Mouse (Mus musculus) limb, embryonic 15.5 days (tissue): Measurements from ENCODE around the gene Il31ra. TPM values are rescaled to one million over a fixed set of nuclear protein-coding genes. Genes with fewer than 3 reads are reported as not detected.

Source experiments
- ATAC-seq: fragments of 200-750 bp; cut with Nextera tagmentation; 2 replicates; pipeline ENCODE4 v1.8.0; 2017; ENCODE audit warnings: low read depth, moderate TSS enrichment; ENCODE audit not compliant: insufficient number of reproducible peaks, low FRiP score, low TSS enrichment
- H3K27ac ChIP-seq: fragments of 300-500 bp; sonication (generic); 2 replicates; pipeline ENCODE4 v1.5.1; 2015; ENCODE audit warnings: moderate library complexity, mild to moderate bottlenecking, inconsistent platforms
- H3K27me3 ChIP-seq: fragments of 300-500 bp; sonication (generic); 2 replicates; pipeline ENCODE4 v1.6.1; 2015; ENCODE audit warnings: inconsistent platforms
- H3K36me3 ChIP-seq: fragments of 300-500 bp; sonication (generic); 2 replicates; pipeline ENCODE4 v1.6.1; 2015; ENCODE audit warnings: inconsistent platforms
- H3K4me1 ChIP-seq: fragments of 300-500 bp; sonication (generic); 2 replicates; pipeline ENCODE4 v1.6.1; 2015; ENCODE audit warnings: inconsistent platforms
- H3K4me2 ChIP-seq: fragments of 300-500 bp; sonication (generic); 2 replicates; pipeline ENCODE4 v1.6.1; 2015; ENCODE audit warnings: mild to moderate bottlenecking, inconsistent platforms
- H3K4me3 ChIP-seq: fragments of 300-500 bp; sonication (generic); 2 replicates; pipeline ENCODE4 v1.5.1; 2015; ENCODE audit warnings: mild to moderate bottlenecking, inconsistent platforms
- H3K9ac ChIP-seq: fragments of 300-500 bp; sonication (generic); 2 replicates; pipeline ENCODE4 v1.6.1; 2015; ENCODE audit warnings: inconsistent platforms
- H3K9me3 ChIP-seq: fragments of 300-500 bp; sonication (generic); 2 replicates; pipeline ENCODE4 v1.6.1; 2016; ENCODE audit warnings: inconsistent platforms
- WGBS: fragments of 180-500 bp; shearing (Covaris S2); methylation state at CpG from one replicate; pipeline ENCODE4 v1.1.7; 2015; 5-methylcytosine and 5-hydroxymethylcytosine counted together
- polyA plus RNA-seq: library from polyadenylated mRNA; unstranded; fragments of >200 nt; fragmentation: Nextera tagmentation; extraction: Ambion mirVana; gene quantifications from 2 replicates; pipeline ENCODE4 v1.2.1, GENCODE M21; 2015

Il31ra gene
- polyA plus RNA-seq, 1 experiment from 2014 or later: 0.45 TPM

GRCm38 (mm10) chr13:112473757-112474755, 120.1 kb downstream of the Il31ra start:
- 66% methylated on average over 21 of the region's 21 CpGs for WGBS
- H3K36me3 ChIP-seq: peaks cover 18% of the 10 kb centered on the region
- no peaks in the 10 kb centered on the region for H3K4me1 ChIP-seq
- H3K9ac ChIP-seq: no peak overlapping the region
- H3K27me3 ChIP-seq: no peaks in the 10 kb centered on the region
- no peaks in the 10 kb centered on the region for H3K9me3 ChIP-seq
- H3K4me2 ChIP-seq: no peak overlapping the region
- ATAC-seq: no peak
- no peak overlapping the region for H3K4me3 ChIP-seq
- H3K27ac ChIP-seq: no peak overlapping the region

- H3K9me3 ChIP-seq: no peaks in the 10 kb centered on the region
- no peak overlapping the region for H3K4me3 ChIP-seq
- H3K27ac ChIP-seq: no peak overlapping the region
- no peaks in the 10 kb centered on the region for H3K27me3 ChIP-seq
- H3K4me1 ChIP-seq: 0 out of 2 replicates have a peak, but pooled peaks cover under 1% of the 10 kb centered on the region
- no peak overlapping the region for H3K4me2 ChIP-seq
- no peak for ATAC-seq
- no peak overlapping the region for H3K9ac ChIP-seq
- peaks cover 15% of the 10 kb centered on the region for H3K36me3 ChIP-seq
- 87% methylated on average over 19 of the region's 19 CpGs for WGBS
These were observed 121.6 kb downstream of the Il31ra start for GRCm38 (mm10) chr13:112472401-112473023.

GRCm38 (mm10) chr13:112471201-112471600, 123.0 kb downstream of the Il31ra start:
- Histone ChIP-seq H3K4me3 (no peak overlapping the region), H3K4me2 (no peak overlapping the region), H3K4me1 (peaks cover 9% of the 10 kb centered on the region; the same call in 1 of the 2 replicates), H3K27me3 (no peaks in the 10 kb centered on the region), H3K27ac (no peak overlapping the region), H3K9me3 (no peaks in the 10 kb centered on the region), H3K9ac (no peak overlapping the region), H3K36me3 (peaks cover 10% of the 10 kb centered on the region)
- ATAC-seq: no peak
- WGBS: 93% methylated on average over 9 of the region's 9 CpGs

Other genes with a start within 250 kb of the Il31ra start
- 39.5 and 40.2 TPM in 2 replicates for gene Il6st, start 130.3 kb downstream of the Il31ra start, polyA plus RNA-seq
- gene Ddx4, start 58.1 kb upstream of the Il31ra start, polyA plus RNA-seq: 0.55 and 0.63 TPM in 2 replicates
- 17.0 and 17.9 TPM in 2 replicates for gene Slc38a9, start 66.4 kb upstream of the Il31ra start, polyA plus RNA-seq
- 90.5 and 109 TPM in 2 replicates for gene Plpp1, start 206.4 kb upstream of the Il31ra start, polyA plus RNA-seq